ENCODE assay signal across 9 mouse cellular contexts in genomic region chr2:92427882-92428281, GRCm38 (mm10). TPM values are rescaled to one million over a fixed set of nuclear protein-coding genes. Genes with fewer than 3 reads are reported as not detected.
DNase-seq lines count a peak whose midpoint lies in the region; ATAC-seq lines count a peak whose summit lies in the region.
"Had no signal": no experiment of that assay in that cellular context is flagged by ENCODE, and none has a peak within 500 bp of the region (broad histone marks: within the 10 kb centered on the region; RNA-seq: fewer than 3 reads in every experiment).

No protein-coding gene starts in this region.

- H3K9ac ChIP-seq in forebrain, embryonic 14.5 days (ENCODE audit: low read length) = no peak overlapping the region
- no peak overlapping the region for H3K9ac ChIP-seq in forebrain, embryonic 11.5 days (ENCODE audit: low read length)
- no peak overlapping the region for H3K9ac ChIP-seq in kidney, embryonic 16.5 days (replicated peaks; ENCODE audit: low read length)
- H3K9ac ChIP-seq in limb, embryonic 15.5 days = no peak overlapping the region
- H3K9ac ChIP-seq: embryonic facial prominence, embryonic 12.5 days had no signal

- H3K4me2 ChIP-seq in forebrain, embryonic 14.5 days (ENCODE audit: low read length) = no peak overlapping the region
- no peak overlapping the region for H3K4me2 ChIP-seq in forebrain, embryonic 11.5 days (ENCODE audit: low read depth, low read length, severe bottlenecking)
- H3K4me2 ChIP-seq in kidney, embryonic 16.5 days (replicated peaks; ENCODE audit: low read depth, low read length) = no peak overlapping the region
- H3K4me2 ChIP-seq in limb, embryonic 15.5 days = no peak overlapping the region
- H3K4me2 ChIP-seq: embryonic facial prominence, embryonic 12.5 days had no signal

- DNase-seq in forebrain, embryonic 14.5 days (ENCODE audit: low spot score) = peak; percentile 76
- DNase-seq in forebrain, embryonic 11.5 days (ENCODE audit: low spot score) = no peak
- peak; percentile 91 to 92 for DNase-seq in cerebellum, postnatal 25 days
- DNase-seq in heart, adult 8-10 months (ENCODE audit: low spot score) = peak; percentile 83
- peak; percentile 88 for DNase-seq in right cerebral cortex, adult 18-20 months

- no peak overlapping the region for H3K4me3 ChIP-seq in forebrain, embryonic 14.5 days (ENCODE audit: low read depth, low read length)
- H3K4me3 ChIP-seq in forebrain, embryonic 11.5 days (ENCODE audit: low read depth, low read length) = no peak overlapping the region
- no peak overlapping the region for H3K4me3 ChIP-seq in kidney, embryonic 16.5 days (ENCODE audit: low read length)
- H3K4me3 ChIP-seq in limb, embryonic 15.5 days = no peak overlapping the region
- H3K4me3 ChIP-seq: embryonic facial prominence, embryonic 12.5 days had no signal

- H3K36me3 ChIP-seq in forebrain, embryonic 14.5 days (ENCODE audit: control insufficient read depth, insufficient read depth, low read length) = peaks cover 18% of the 10 kb centered on the region
- no peaks in the 10 kb centered on the region for H3K36me3 ChIP-seq in forebrain, embryonic 11.5 days (ENCODE audit: control insufficient read depth, insufficient read depth, low read length)
- peaks cover 29% of the 10 kb centered on the region for H3K36me3 ChIP-seq in kidney, embryonic 16.5 days (ENCODE audit: insufficient read depth, low read length)
- peaks cover 21% of the 10 kb centered on the region for H3K36me3 ChIP-seq in limb, embryonic 15.5 days

- WGBS in forebrain, embryonic 14.5 days = 51% methylated on average over 6 of the region's 6 CpGs
- 66% methylated on average over 6 of the region's 6 CpGs for WGBS in forebrain, embryonic 11.5 days
- WGBS in kidney, embryonic 16.5 days = 48% methylated on average over 6 of the region's 6 CpGs
- WGBS in limb, embryonic 15.5 days = 29% methylated on average over 6 of the region's 6 CpGs

- no peaks in the 10 kb centered on the region for H3K27me3 ChIP-seq in forebrain, embryonic 14.5 days (replicated peaks; ENCODE audit: control insufficient read depth, insufficient read depth, low read length)
- no peaks in the 10 kb centered on the region for H3K27me3 ChIP-seq in forebrain, embryonic 11.5 days (ENCODE audit: control insufficient read depth, insufficient read depth, low read length)
- H3K27me3 ChIP-seq in kidney, embryonic 16.5 days (ENCODE audit: insufficient read depth, low read length) = no peaks in the 10 kb centered on the region
- no peaks in the 10 kb centered on the region for H3K27me3 ChIP-seq in limb, embryonic 15.5 days
- H3K27me3 ChIP-seq: embryonic facial prominence, embryonic 12.5 days had no signal

- H3K27ac ChIP-seq in forebrain, embryonic 14.5 days (ENCODE audit: low read depth, low read length) = 0 out of 2 replicates have a peak overlapping the region, but pooled peaks have one; percentile 30
- no peak overlapping the region for H3K27ac ChIP-seq in forebrain, embryonic 11.5 days (ENCODE audit: low read depth, low read length)
- H3K27ac ChIP-seq in kidney, embryonic 16.5 days (ENCODE audit: low read length) = peak overlapping the region; percentile 37; the same call in 1 of the 2 replicates
- peak overlapping the region; percentile 94 for H3K27ac ChIP-seq in limb, embryonic 15.5 days
- H3K27ac ChIP-seq: embryonic facial prominence, embryonic 12.5 days had no signal

- ATAC-seq in forebrain, embryonic 14.5 days = peak; percentile 37
- no peak for ATAC-seq in forebrain, embryonic 11.5 days (replicated peaks; ENCODE audit: low FRiP score)
- ATAC-seq in kidney, embryonic 16.5 days (ENCODE audit: low FRiP score, low TSS enrichment) = peak; percentile 64
- ATAC-seq in limb, embryonic 15.5 days (ENCODE audit: insufficient number of reproducible peaks, low FRiP score, low TSS enrichment, low read depth) = peak; percentile 49; the same call in 1 of the 2 replicates
- no peak for ATAC-seq in inflammation-experienced regulatory T-cells, adult 6 months

- no peaks in the 10 kb centered on the region for H3K9me3 ChIP-seq in forebrain, embryonic 14.5 days (replicated peaks; ENCODE audit: control insufficient read depth, low read length)
- no peaks in the 10 kb centered on the region for H3K9me3 ChIP-seq in forebrain, embryonic 11.5 days (ENCODE audit: control insufficient read depth, low read length)
- H3K9me3 ChIP-seq in kidney, embryonic 16.5 days (ENCODE audit: low read length) = no peaks in the 10 kb centered on the region
- H3K9me3 ChIP-seq in limb, embryonic 15.5 days = no peaks in the 10 kb centered on the region
- H3K9me3 ChIP-seq: embryonic facial prominence, embryonic 12.5 days had no signal

- H3K4me1 ChIP-seq in forebrain, embryonic 14.5 days (ENCODE audit: control insufficient read depth, insufficient read depth, low read length) = peaks cover 53% of the 10 kb centered on the region
- peaks cover 26% of the 10 kb centered on the region for H3K4me1 ChIP-seq in forebrain, embryonic 11.5 days (replicated peaks; ENCODE audit: control insufficient read depth, insufficient read depth, low read length)
- H3K4me1 ChIP-seq in kidney, embryonic 16.5 days (ENCODE audit: insufficient read depth, low read length) = peaks cover 53% of the 10 kb centered on the region
- H3K4me1 ChIP-seq in limb, embryonic 15.5 days = peaks cover 90% of the 10 kb centered on the region

RNA-seq across cellular contexts. Expression of gene Cry2, which starts 6.0 kb away (rescaled TPM):
- 16.1 and 24.6 TPM in 2 replicates for polyA plus RNA-seq in forebrain, embryonic 14.5 days (2014; fragmentation: Nextera tagmentation; extraction: Ambion mirVana)
- 24.0 and 25.5 TPM in 2 replicates for polyA plus RNA-seq in forebrain, embryonic 11.5 days (2014; fragmentation: Nextera tagmentation; extraction: Ambion mirVana)
- total RNA-seq in heart, adult 8-10 months (2022) = 10 to 100 TPM; 22.6 to 35.6 (median 32.8) TPM
- 21.7 and 24.5 TPM in 2 replicates for polyA plus RNA-seq in kidney, embryonic 16.5 days (2015; fragmentation: Nextera tagmentation; extraction: Ambion mirVana)
- 40.3 and 41.5 TPM in 2 replicates for polyA plus RNA-seq in limb, embryonic 15.5 days (2015; fragmentation: Nextera tagmentation; extraction: Ambion mirVana)
- 10 to 100 TPM in 1 of 3 experiments, 1 to 10 TPM in 2; 3.5 to 10.2 (median 6.9) TPM for polyA plus RNA-seq in inflammation-experienced regulatory T-cells, adult 6 months (2017; shearing (Covaris generic))

RNA-seq across cellular contexts. Expression of gene Mapk8ip1, which starts 26.8 kb away (rescaled TPM):
- 49.3 and 54.5 TPM in 2 replicates for polyA plus RNA-seq in forebrain, embryonic 14.5 days (2014; fragmentation: Nextera tagmentation; extraction: Ambion mirVana)
- 35.9 and 41.4 TPM in 2 replicates for polyA plus RNA-seq in forebrain, embryonic 11.5 days (2014; fragmentation: Nextera tagmentation; extraction: Ambion mirVana)
- total RNA-seq in heart, adult 8-10 months (2022) = 1 to 10 TPM; 3.4 to 4.6 (median 3.9) TPM
- polyA plus RNA-seq in kidney, embryonic 16.5 days (2015; fragmentation: Nextera tagmentation; extraction: Ambion mirVana) = 28.9 and 30.4 TPM in 2 replicates
- polyA plus RNA-seq in limb, embryonic 15.5 days (2015; fragmentation: Nextera tagmentation; extraction: Ambion mirVana) = 23.8 and 27.0 TPM in 2 replicates
- under 1 TPM; 0.43 to 0.92 (median 0.82) TPM for polyA plus RNA-seq in inflammation-experienced regulatory T-cells, adult 6 months (2017; shearing (Covaris generic))

RNA-seq across cellular contexts. Expression of gene Slc35c1, which starts 32.5 kb away (rescaled TPM):
- 8.7 and 11.3 TPM in 2 replicates for polyA plus RNA-seq in forebrain, embryonic 14.5 days (2014; fragmentation: Nextera tagmentation; extraction: Ambion mirVana)
- polyA plus RNA-seq in forebrain, embryonic 11.5 days (2014; fragmentation: Nextera tagmentation; extraction: Ambion mirVana) = 11.6 and 12.8 TPM in 2 replicates
- 1 to 10 TPM; 5.5 to 6.8 (median 6.2) TPM for total RNA-seq in heart, adult 8-10 months (2022)
- polyA plus RNA-seq in kidney, embryonic 16.5 days (2015; fragmentation: Nextera tagmentation; extraction: Ambion mirVana) = 20.7 and 21.6 TPM in 2 replicates
- polyA plus RNA-seq in limb, embryonic 15.5 days (2015; fragmentation: Nextera tagmentation; extraction: Ambion mirVana) = 14.8 and 15.6 TPM in 2 replicates
- 10 to 100 TPM; 35.1 to 53.1 (median 38.8) TPM for polyA plus RNA-seq in inflammation-experienced regulatory T-cells, adult 6 months (2017; shearing (Covaris generic))

RNA-seq across cellular contexts. Expression of gene 1700029I15Rik, which starts 45.5 kb away (rescaled TPM):
- polyA plus RNA-seq in forebrain, embryonic 14.5 days (2014; fragmentation: Nextera tagmentation; extraction: Ambion mirVana) = 3.2 and 3.7 TPM in 2 replicates
- 2.3 and 3.6 TPM in 2 replicates for polyA plus RNA-seq in forebrain, embryonic 11.5 days (2014; fragmentation: Nextera tagmentation; extraction: Ambion mirVana)
- 1 to 10 TPM in 2 of 4 experiments, under 1 TPM in 2; 0.26 to 1.5 (median 0.86) TPM for total RNA-seq in heart, adult 8-10 months (2022)
- 3.1 and 4.4 TPM in 2 replicates for polyA plus RNA-seq in kidney, embryonic 16.5 days (2015; fragmentation: Nextera tagmentation; extraction: Ambion mirVana)
- 3.5 TPM in 2 replicates for polyA plus RNA-seq in limb, embryonic 15.5 days (2015; fragmentation: Nextera tagmentation; extraction: Ambion mirVana)
- 1 to 10 TPM; 3.2 to 3.7 (median 3.7) TPM for polyA plus RNA-seq in inflammation-experienced regulatory T-cells, adult 6 months (2017; shearing (Covaris generic))

RNA-seq across cellular contexts. Expression of gene Large2, which starts 53.2 kb away (rescaled TPM):
- 0.99 and 1.5 TPM in 2 replicates for polyA plus RNA-seq in forebrain, embryonic 14.5 days (2014; fragmentation: Nextera tagmentation; extraction: Ambion mirVana)
- polyA plus RNA-seq in forebrain, embryonic 11.5 days (2014; fragmentation: Nextera tagmentation; extraction: Ambion mirVana) = 16.1 and 16.4 TPM in 2 replicates
- total RNA-seq in heart, adult 8-10 months (2022) = under 1 TPM in 1 of 4 experiments, not detected in 3; 0.75 TPM
- polyA plus RNA-seq in kidney, embryonic 16.5 days (2015; fragmentation: Nextera tagmentation; extraction: Ambion mirVana) = 34.9 and 35.8 TPM in 2 replicates
- 17.6 and 18.4 TPM in 2 replicates for polyA plus RNA-seq in limb, embryonic 15.5 days (2015; fragmentation: Nextera tagmentation; extraction: Ambion mirVana)
- 1 to 10 TPM in 1 of 3 experiments, under 1 TPM in 1, not detected in 1; 0.23 to 1.3 TPM for polyA plus RNA-seq in inflammation-experienced regulatory T-cells, adult 6 months (2017; shearing (Covaris generic))

Comparison
In these comparisons a context has a peak if more than half of its experiments do, and no peak if none do; other contexts are left out.
1. ATAC-seq: peak in forebrain, embryonic 14.5 days (single experiment), kidney, embryonic 16.5 days (single experiment) and limb, embryonic 15.5 days (single experiment); none in forebrain, embryonic 11.5 days (single experiment) and inflammation-experienced regulatory T-cells, adult 6 months (single experiment).
2. RNA of gene Mapk8ip1, which starts 26.8 kb away (polyA plus RNA-seq): 49.3 to 54.5 TPM in forebrain, embryonic 14.5 days, 35.9 to 41.4 TPM in forebrain, embryonic 11.5 days, 28.9 to 30.4 TPM in kidney, embryonic 16.5 days and 23.8 to 27.0 TPM in limb, embryonic 15.5 days; 0.43 to 0.92 TPM in inflammation-experienced regulatory T-cells, adult 6 months; every median in the first group is over 10 times any median in the second.